Mouse (Mus musculus) ES-E14 (cell line): ENCODE measurements at regions not wholly inside any gene's neighbourhood (a gene's known extent, or its start where the extent isn't known, plus 50 kb on each side); places are given as distances from the start of the nearest gene placed in this dataset.

ENCODE experiments used
- DNase-seq: peaks from one replicate; pipeline ENCODE4 v3.0.0-alpha.2; 2013; ENCODE audit warnings: low read depth, low spot score
- H3K27ac ChIP-seq: 2 replicates; pipeline ENCODE4 v1.5.1; 2012; ENCODE audit warnings: low read depth, mild to moderate bottlenecking, low read length, moderate library complexity, mixed read lengths; ENCODE audit not compliant: poor library complexity, insufficient read depth, severe bottlenecking
- H3K36me3 ChIP-seq: 2 replicates; pipeline ENCODE4 v1.6.1; 2012; ENCODE audit warnings: mild to moderate bottlenecking, low read length, moderate library complexity, mixed read lengths; ENCODE audit not compliant: control insufficient read depth, poor library complexity, insufficient read depth, severe bottlenecking
- H3K4me1 ChIP-seq, 2 experiments: fragments of 150-350 bp in 1 of 2; sonication (generic) in 1 of 2; 2 replicates each; pipeline ENCODE4 v1.6.1; 2012; ENCODE audit warnings: low read length in 2 of 2, mild to moderate bottlenecking in 1 of 2, mixed read lengths in 1 of 2; ENCODE audit not compliant: control insufficient read depth in 2 of 2, insufficient read depth in 2 of 2, poor library complexity in 1 of 2
- H3K4me3 ChIP-seq, 2 experiments: fragments of 150-350 bp in 1 of 2; sonication (generic) in 1 of 2; 2 replicates each; pipeline ENCODE4 v1.5.1; 2012; ENCODE audit warnings: low read length in 2 of 2, low read depth in 1 of 2, mild to moderate bottlenecking in 1 of 2, mixed read lengths in 1 of 2; ENCODE audit not compliant: insufficient read depth in 1 of 2, poor library complexity in 1 of 2, severe bottlenecking in 1 of 2
- H3K9ac ChIP-seq: 2 replicates; pipeline ENCODE4 v1.6.1; 2012; ENCODE audit warnings: low read depth, mild to moderate bottlenecking, low read length, mixed read lengths; ENCODE audit not compliant: poor library complexity, insufficient read depth, severe bottlenecking
- H3K9me3 ChIP-seq: fragments of 150-350 bp; sonication (generic); 2 replicates; pipeline ENCODE4 v1.6.1; 2012; ENCODE audit warnings: low read depth, mild to moderate bottlenecking, low read length; ENCODE audit not compliant: control insufficient read depth, insufficient read depth
- CHD2 ChIP-seq: IDR thresholded peaks from 2 replicates; pipeline ENCODE4 v1.6.1; 2014; ENCODE audit warnings: mild to moderate bottlenecking, low read depth, low read length, inconsistent platforms
- HCFC1 ChIP-seq: IDR thresholded peaks from 2 replicates; pipeline ENCODE4 v1.6.1; 2012; ENCODE audit warnings: low read length, inconsistent platforms, borderline replicate concordance; ENCODE audit not compliant: insufficient read depth
- MAFK ChIP-seq: IDR thresholded peaks from 2 replicates; pipeline ENCODE4 v1.6.1; 2014; ENCODE audit warnings: mild to moderate bottlenecking, low read depth, low read length, inconsistent platforms; ENCODE audit not compliant: insufficient read depth
- ZC3H11A ChIP-seq: IDR thresholded peaks from 2 replicates; pipeline ENCODE4 v1.6.1; 2012; ENCODE audit warnings: low read depth, mild to moderate bottlenecking, inconsistent platforms, low read length, borderline replicate concordance
- ZNF384 ChIP-seq: IDR thresholded peaks from 2 replicates; pipeline ENCODE4 v1.6.1; 2012; ENCODE audit warnings: low read depth, low read length, inconsistent platforms
- in situ Hi-C, 2 experiments: fragments of 600-800 bp; cut with MboI; formaldehyde crosslinking; loops; one replicate each; pipeline ENCODE4 v1.15.1; 2025; ENCODE audit warnings: low sequenced_read_pairs in 2 of 2, inconsistent platforms in 1 of 2; ENCODE audit not compliant: unreplicated experiment in 2 of 2

DNA sequence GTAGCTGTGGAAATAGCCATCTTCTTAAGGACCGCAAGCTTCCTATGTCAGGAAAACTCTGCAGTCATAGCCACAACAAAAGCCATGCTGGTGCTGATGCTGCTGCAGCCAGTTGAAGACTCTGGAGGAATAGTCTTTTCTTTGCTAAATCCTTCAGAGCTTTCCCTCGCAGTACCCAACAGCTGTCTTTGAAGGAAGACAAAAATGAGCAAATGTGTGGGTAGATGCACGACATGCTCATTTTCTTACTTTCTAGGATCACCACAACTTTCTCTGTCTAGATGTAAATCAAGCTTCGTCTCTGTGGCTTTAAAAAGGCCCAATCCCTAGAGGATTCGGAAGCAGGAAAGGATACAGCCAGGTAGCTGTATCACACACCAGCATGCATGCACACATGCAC lies 222.6 kb upstream of the Apob start:
- no peak for DNase-seq
- in situ Hi-C loops = no loop called here

DNA sequence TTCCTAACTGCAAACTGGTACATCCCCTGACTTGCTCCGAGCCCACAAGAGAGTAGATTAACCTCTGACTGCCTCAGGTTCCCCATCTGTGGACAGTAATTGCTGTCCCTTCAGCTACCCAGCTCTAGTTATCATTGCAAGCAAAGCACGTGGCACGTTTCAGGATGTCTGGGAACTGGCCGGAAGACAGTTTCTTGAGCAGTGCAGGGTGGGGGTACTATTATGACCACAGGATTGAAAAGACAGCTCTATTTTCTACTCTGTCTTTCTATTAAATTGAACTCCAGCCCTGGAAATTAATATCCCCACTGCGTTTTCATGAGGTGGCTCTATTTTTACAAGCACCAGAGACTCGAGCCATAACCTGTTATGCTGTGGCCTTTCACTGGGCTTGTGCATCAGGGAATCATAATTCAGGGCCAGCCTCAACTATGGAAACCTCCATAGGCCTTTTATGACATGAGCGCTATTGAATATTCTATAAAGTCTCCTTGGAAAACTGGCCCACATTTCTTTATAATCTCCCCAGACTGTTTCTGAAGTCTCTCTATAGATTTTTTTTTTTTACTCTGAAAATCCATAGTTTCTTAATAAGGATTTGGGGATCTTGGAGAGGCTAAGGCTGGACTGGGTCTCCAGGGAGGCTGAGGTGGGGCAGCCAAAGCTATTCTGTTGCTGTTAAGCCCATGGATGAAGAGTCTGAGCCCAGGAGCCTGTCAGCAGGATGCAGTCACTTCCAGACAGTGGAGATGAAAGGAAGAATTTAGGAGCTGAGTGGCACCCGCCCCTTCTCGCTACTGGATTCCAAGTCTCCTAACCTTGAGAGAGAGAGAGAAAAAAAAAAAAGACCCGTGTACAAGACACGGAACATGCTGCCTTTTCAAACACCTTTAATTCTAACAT lies 212.4 kb upstream of the Apob start:
- H3K4me3 ChIP-seq = no peak overlapping the region
- TF ChIP-seq ZC3H11A = no peak
- TF ChIP-seq HCFC1 = no peak
- TF ChIP-seq MAFK = no peak
- TF ChIP-seq ZNF384 = no peak
- no peak for TF ChIP-seq CHD2
- H3K27ac ChIP-seq = no peak overlapping the region
- no peak overlapping the region for H3K9ac ChIP-seq
- no peak for DNase-seq
- H3K9me3 ChIP-seq = no peaks in the 10 kb centered on the region
- H3K4me1 ChIP-seq = no peaks in the 10 kb centered on the region
- no peaks in the 10 kb centered on the region for H3K36me3 ChIP-seq
- in situ Hi-C loops = no loop called here

More for the DNA sequence above, 222.6 kb upstream of the Apob start:
- Histone ChIP-seq H3K27ac (no peak overlapping the region), H3K9me3 (no peaks in the 10 kb centered on the region), H3K36me3 (no peaks in the 10 kb centered on the region), H3K4me1 (no peaks in the 10 kb centered on the region), H3K9ac (no peak overlapping the region), H3K4me3 (no peak overlapping the region)
- TF ChIP-seq ZC3H11A (no peak), ZNF384 (no peak), CHD2 (no peak)

DNA sequence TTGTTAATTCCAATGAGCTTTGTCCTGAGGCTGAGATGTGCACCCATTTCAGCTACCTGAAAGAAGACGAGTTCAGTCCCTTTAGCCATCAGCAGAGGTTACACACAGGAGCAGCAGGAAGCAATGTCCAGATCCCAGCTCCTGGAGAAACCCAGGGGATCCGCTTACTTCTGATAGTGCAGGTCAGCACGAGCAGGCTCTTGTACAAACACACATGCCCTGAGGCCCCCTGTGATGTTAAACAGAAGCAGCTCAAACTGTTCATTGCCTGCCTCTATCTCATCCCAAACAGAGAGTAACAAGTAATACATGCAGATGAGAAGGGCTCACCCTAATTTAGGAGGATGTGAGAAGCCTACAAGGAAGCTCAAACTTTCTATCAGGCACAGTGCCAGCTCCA lies 203.3 kb upstream of the Apob start:
- H3K27ac ChIP-seq = no peak overlapping the region

DNA sequence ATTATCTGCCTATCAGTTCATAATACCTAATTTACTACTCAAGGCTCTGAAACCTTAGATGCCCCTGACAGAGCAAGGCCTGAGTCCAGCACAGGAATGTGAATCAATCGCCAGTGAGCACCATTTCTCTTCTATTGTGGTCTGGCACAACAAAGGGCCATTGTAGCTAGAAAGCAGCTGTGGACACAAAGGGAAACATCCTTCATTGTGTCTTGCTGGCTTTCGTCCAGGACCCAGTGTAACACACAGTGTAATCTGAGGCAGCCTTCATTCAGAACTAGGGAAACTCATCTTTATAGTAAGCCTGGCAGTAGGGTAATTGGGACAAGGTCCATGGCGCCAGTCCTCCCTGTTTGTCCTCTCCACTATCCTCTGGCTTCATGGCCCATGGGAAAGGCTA lies 201.1 kb upstream of the Apob start:
- in situ Hi-C loops = no loop called here
- Histone ChIP-seq H3K36me3 (no peaks in the 10 kb centered on the region), H3K27ac (no peak overlapping the region), H3K4me1 (no peaks in the 10 kb centered on the region), H3K9ac (no peak overlapping the region), H3K4me3 (no peak overlapping the region), H3K9me3 (no peaks in the 10 kb centered on the region)
- DNase-seq = no peak
- TF ChIP-seq MAFK (no peak), ZC3H11A (no peak), ZNF384 (no peak), CHD2 (no peak), HCFC1 (no peak)

More for the DNA sequence above, 203.3 kb upstream of the Apob start:
- Histone ChIP-seq H3K9ac (no peak overlapping the region), H3K36me3 (no peaks in the 10 kb centered on the region), H3K9me3 (no peaks in the 10 kb centered on the region), H3K4me1 (no peaks in the 10 kb centered on the region), H3K4me3 (no peak overlapping the region)
- in situ Hi-C loops = no loop called here
- DNase-seq = no peak
- TF ChIP-seq ZC3H11A (no peak), HCFC1 (no peak), ZNF384 (no peak), MAFK (no peak), CHD2 (no peak)
